Mouse (Mus musculus): ENCODE measurements at regions not wholly inside any gene's neighbourhood (a gene's known extent, or its start where the extent isn't known, plus 50 kb on each side); places are given as distances from the start of the nearest gene placed in this dataset.
A peak's percentile ranks its signal among the peaks of the same experiment; 100 is the strongest.

DNA sequence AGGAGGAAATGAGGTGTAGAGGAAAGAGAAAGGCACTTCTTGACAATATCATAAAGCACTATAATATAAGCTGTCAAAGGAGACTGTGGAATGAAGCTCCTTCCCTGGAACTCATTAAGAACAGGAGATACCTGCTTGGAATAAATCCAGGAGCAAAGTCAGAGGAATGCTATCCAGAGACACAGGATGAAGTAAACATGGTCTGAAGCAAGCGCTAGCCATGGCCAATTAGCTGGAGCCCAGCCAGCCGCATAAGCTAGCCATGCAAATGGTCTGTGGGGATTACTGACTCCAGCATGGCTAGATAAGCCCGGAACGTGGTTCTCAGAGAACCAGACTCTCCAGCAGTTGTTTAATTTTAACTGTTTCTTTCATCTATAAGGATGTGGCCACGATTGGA lies 54.9 kb upstream of the Gpc3 start:
- DNase-seq (ENCODE audit: low spot score in 2 of 2), result no peak

GRCm38 (mm10) chrX:52679045-52679444 lies 65.3 kb upstream of the Gpc3 start:
- DNase-seq (ENCODE audit: low spot score in 2 of 2), result peak in 1 of 2 experiments; percentile 5

- DNase-seq (ENCODE audit: low spot score in 2 of 2), result no peak
Measured at GRCm38 (mm10) chrX:52694392-52694791, 80.6 kb upstream of the Gpc3 start.

- no peak for DNase-seq (ENCODE audit: low spot score in 2 of 2)
Measured at GRCm38 (mm10) chrX:52699615-52700014, 85.9 kb upstream of the Gpc3 start.

GRCm38 (mm10) chrX:52717495-52717894 lies 73.5 kb upstream of the Ccdc160 start:
- no peak for DNase-seq (ENCODE audit: low spot score in 2 of 2)

- no peak for DNase-seq (ENCODE audit: low spot score in 2 of 2)
Measured at GRCm38 (mm10) chrX:52738116-52738515, 52.9 kb upstream of the Ccdc160 start.

Measured in frontal cortex, postnatal 10 days (tissue).